Mouse (Mus musculus): ENCODE data around the gene Ccng1. TPM values are rescaled to one million over a fixed set of nuclear protein-coding genes. Genes with fewer than 3 reads are reported as not detected.

Gene Ccng1
- total and polyA plus RNA-seq, 3 experiments = 156 to 348 (median 175) TPM

GRCm38 (mm10) chr11:40790307-40790706 lies 35.2 kb upstream of the Ccng1 start:
- no peaks in the 10 kb centered on the region for H3K27me3 ChIP-seq (replicated peaks)
- H3K36me3 ChIP-seq (replicated peaks in 1 of 2; ENCODE audit: control insufficient read depth in 1 of 2, insufficient read depth in 1 of 2, low read length in 1 of 2) = no peaks in the 10 kb centered on the region
- H3K4me3 ChIP-seq (replicated peaks in 1 of 3; ENCODE audit: low read depth in 2 of 3, low read length in 2 of 3, poor library complexity in 1 of 3) = no peak overlapping the region
- H3K4me1 ChIP-seq (ENCODE audit: control insufficient read depth in 1 of 2, insufficient read depth in 2 of 2) = no peaks in the 10 kb centered on the region
- H3K27ac ChIP-seq (ENCODE audit: insufficient read depth, low read depth) = no peak overlapping the region
- no peak for DNase-seq (ENCODE audit: extremely low read depth)
- H3K9ac ChIP-seq (ENCODE audit: insufficient read depth, low read depth) = no peak overlapping the region
- in situ Hi-C loops (cut with MboI; ENCODE audit: low pct_ligation_motif_present, low pct_unique_long_range_greater_than_20kb, low sequenced_read_pairs) = no loop called here
- dilution Hi-C loops (cut with MboI; ENCODE audit: extremely low pct_ligation_motif_present, extremely low pct_unique_long_range_greater_than_20kb, low sequenced_read_pairs) = no loop called here
- H3K9me3 ChIP-seq (replicated peaks; ENCODE audit: low read length) = no peaks in the 10 kb centered on the region
- H3K79me2 ChIP-seq (replicated peaks; ENCODE audit: control insufficient read depth, extremely low read depth, insufficient read depth, poor library complexity, severe bottlenecking) = no peaks in the 10 kb centered on the region
- TF ChIP-seq CTCF (conservative IDR thresholded peaks at IDR 0.05 in 1 of 2, IDR thresholded peaks at IDR 0.05 in 1 of 2; ENCODE audit: low read depth in 2 of 2, low read length in 2 of 2) = no peak
- no peak for TF ChIP-seq MAZ (IDR thresholded peaks at IDR 0.05; ENCODE audit: low read depth, low read length)
- no peak for TF ChIP-seq POLR2AphosphoS2 (IDR thresholded peaks at IDR 0.05; ENCODE audit: low read depth, low read length)
- no peak for TF ChIP-seq USF2 (conservative IDR thresholded peaks at IDR 0.05; ENCODE audit: low read depth, low read length)
- no peak for TF ChIP-seq NELFE (IDR thresholded peaks at IDR 0.05; ENCODE audit: low read depth, low read length)
- TF ChIP-seq MAFK (IDR thresholded peaks at IDR 0.05; ENCODE audit: insufficient replicate concordance, low read length) = no peak
- TF ChIP-seq MXI1 (IDR thresholded peaks at IDR 0.05; ENCODE audit: low read depth, low read length) = no peak
- no peak for TF ChIP-seq NRF1 (IDR thresholded peaks at IDR 0.05; ENCODE audit: low read depth, low read length)
- TF ChIP-seq MAX (IDR thresholded peaks at IDR 0.05; ENCODE audit: low read length) = no peak
- no peak for TF ChIP-seq ZC3H11A (IDR thresholded peaks at IDR 0.05; ENCODE audit: low read depth, low read length)
- no peak for TF ChIP-seq HCFC1 (IDR thresholded peaks at IDR 0.05; ENCODE audit: low read depth, low read length)
- TF ChIP-seq MEF2A (IDR thresholded peaks at IDR 0.05; ENCODE audit: borderline replicate concordance, low read depth, low read length) = no peak
- TF ChIP-seq JUN (IDR thresholded peaks at IDR 0.05; ENCODE audit: insufficient read depth, low read depth, low read length) = no peak
- TF ChIP-seq CHD2 (IDR thresholded peaks at IDR 0.05; ENCODE audit: low read length) = no peak
- TF ChIP-seq KAT2A (IDR thresholded peaks at IDR 0.05; ENCODE audit: insufficient replicate concordance, low read length) = no peak
- TF ChIP-seq TCF12 (IDR thresholded peaks at IDR 0.05; ENCODE audit: low read depth, low read length) = no peak
- H3K4me2 ChIP-seq (ENCODE audit: insufficient read depth, low read depth, poor library complexity, severe bottlenecking) = no peak overlapping the region

DNA sequence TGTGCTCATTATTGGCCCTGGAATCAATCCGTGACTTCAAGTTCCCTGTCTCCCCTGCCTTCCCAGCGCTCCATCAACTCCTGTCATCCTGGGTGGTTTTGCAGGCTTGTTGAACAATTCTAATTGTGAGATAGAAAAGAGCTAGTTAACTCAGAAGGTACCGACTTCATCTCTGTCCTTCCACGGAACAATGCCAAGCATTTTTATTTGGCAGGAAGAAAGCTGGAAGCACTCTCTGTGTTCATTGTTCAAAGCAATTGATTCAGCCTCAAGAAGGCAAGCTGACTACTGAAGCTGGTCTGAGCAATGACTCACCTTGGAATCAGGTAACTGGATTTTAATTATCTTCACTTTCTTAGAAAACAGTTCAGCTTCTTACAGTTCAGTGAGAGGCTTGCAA lies 34.6 kb upstream of the Ccng1 start:
- Histone ChIP-seq H3K4me2 (ENCODE audit: insufficient read depth, low read depth, poor library complexity, severe bottlenecking) (no peak overlapping the region), H3K9me3 (replicated peaks; ENCODE audit: low read length) (no peaks in the 10 kb centered on the region), H3K36me3 (replicated peaks in 1 of 2; ENCODE audit: control insufficient read depth in 1 of 2, insufficient read depth in 1 of 2, low read length in 1 of 2) (no peaks in the 10 kb centered on the region), H3K27ac (ENCODE audit: insufficient read depth, low read depth) (no peak overlapping the region), H3K4me3 (replicated peaks in 1 of 3; ENCODE audit: low read depth in 2 of 3, low read length in 2 of 3, poor library complexity in 1 of 3) (no peak overlapping the region), H3K9ac (ENCODE audit: insufficient read depth, low read depth) (no peak overlapping the region), H3K79me2 (replicated peaks; ENCODE audit: control insufficient read depth, extremely low read depth, insufficient read depth, poor library complexity, severe bottlenecking) (no peaks in the 10 kb centered on the region), H3K4me1 (ENCODE audit: control insufficient read depth in 1 of 2, insufficient read depth in 2 of 2) (no peaks in the 10 kb centered on the region), H3K27me3 (replicated peaks) (no peaks in the 10 kb centered on the region)
- TF ChIP-seq JUN (IDR thresholded peaks at IDR 0.05; ENCODE audit: insufficient read depth, low read depth, low read length) (no peak), ZKSCAN1 (IDR thresholded peaks at IDR 0.05; ENCODE audit: borderline replicate concordance, low read depth, low read length) (no peak), RAD21 (IDR thresholded peaks at IDR 0.05; ENCODE audit: low read depth, low read length) (no peak), ETS1 (conservative IDR thresholded peaks at IDR 0.05; ENCODE audit: low read depth, low read length) (no peak), RCOR1 (conservative IDR thresholded peaks at IDR 0.05; ENCODE audit: low read depth, low read length) (no peak), POLR2AphosphoS2 (IDR thresholded peaks at IDR 0.05; ENCODE audit: low read depth, low read length) (no peak), BHLHE40 (IDR thresholded peaks at IDR 0.05; ENCODE audit: low read depth, low read length) (no peak), HCFC1 (IDR thresholded peaks at IDR 0.05; ENCODE audit: low read depth, low read length) (no peak), MEF2A (IDR thresholded peaks at IDR 0.05; ENCODE audit: borderline replicate concordance, low read depth, low read length) (no peak), MYC (IDR thresholded peaks at IDR 0.05; ENCODE audit: low read depth, low read length) (no peak), MXI1 (IDR thresholded peaks at IDR 0.05; ENCODE audit: low read depth, low read length) (no peak), USF2 (conservative IDR thresholded peaks at IDR 0.05; ENCODE audit: low read depth, low read length) (no peak), CHD2 (IDR thresholded peaks at IDR 0.05; ENCODE audit: low read length) (no peak), CTCF (conservative IDR thresholded peaks at IDR 0.05 in 1 of 2, IDR thresholded peaks at IDR 0.05 in 1 of 2; ENCODE audit: low read depth in 2 of 2, low read length in 2 of 2) (no peak), PAX5 (IDR thresholded peaks at IDR 0.05; ENCODE audit: low read length) (no peak), SMC3 (IDR thresholded peaks at IDR 0.05; ENCODE audit: low read depth, low read length) (no peak), EP300 (IDR thresholded peaks at IDR 0.05; ENCODE audit: low read length) (no peak)
- in situ Hi-C loops (cut with MboI; ENCODE audit: low pct_ligation_motif_present, low pct_unique_long_range_greater_than_20kb, low sequenced_read_pairs) (loop anchor here (10.0 kb wide), 1 partner anchor 45 kb away; no protein-coding TSS in a partner anchor), dilution Hi-C loops (cut with MboI; ENCODE audit: extremely low pct_ligation_motif_present, extremely low pct_unique_long_range_greater_than_20kb, low sequenced_read_pairs) (no loop called here)
- no peak for DNase-seq (ENCODE audit: extremely low read depth)

All from CH12.LX (cell line).